Mouse (Mus musculus) CH12.LX (cell line): ENCODE results near the gene Vsig10.

Experiments used
- CHD2 ChIP-seq: IDR thresholded peaks from 2 replicates; pipeline ENCODE4 v1.6.1; 2011; ENCODE audit warnings: low read length, improper control_type of control experiment
- CTCF ChIP-seq, 2 experiments: IDR thresholded peaks in 1 of 2; conservative IDR thresholded peaks in 1 of 2; 2 replicates each; pipeline ENCODE4 v1.5.1; 2011 to 2012; ENCODE audit warnings: low read depth in 2 of 2, low read length in 2 of 2, improper control_type of control experiment in 1 of 2, inconsistent platforms in 1 of 2, mild to moderate bottlenecking in 1 of 2, moderate library complexity in 1 of 2
- ELF1 ChIP-seq: IDR thresholded peaks from 2 replicates; pipeline ENCODE4 v1.6.1; 2014; ENCODE audit warnings: low read depth, mild to moderate bottlenecking, inconsistent platforms, low read length, improper control_type of control experiment
- JUND ChIP-seq: conservative IDR thresholded peaks from 2 replicates; pipeline ENCODE4 v1.6.1; 2011; ENCODE audit warnings: low read depth, low read length, improper control_type of control experiment
- POLR2A ChIP-seq: IDR thresholded peaks from 2 replicates; pipeline ENCODE4 v1.6.1; 2011; ENCODE audit warnings: low read depth, mild to moderate bottlenecking, improper control_type of control experiment, low read length
- USF1 ChIP-seq: IDR thresholded peaks from 2 replicates; pipeline ENCODE4 v1.6.1; 2014; ENCODE audit warnings: low read depth, mild to moderate bottlenecking, inconsistent platforms, low read length, improper control_type of control experiment
- ZNF384 ChIP-seq: IDR thresholded peaks from 2 replicates; pipeline ENCODE4 v1.6.1; 2012; ENCODE audit warnings: low read depth, low read length, improper control_type of control experiment, inconsistent platforms

DNA sequence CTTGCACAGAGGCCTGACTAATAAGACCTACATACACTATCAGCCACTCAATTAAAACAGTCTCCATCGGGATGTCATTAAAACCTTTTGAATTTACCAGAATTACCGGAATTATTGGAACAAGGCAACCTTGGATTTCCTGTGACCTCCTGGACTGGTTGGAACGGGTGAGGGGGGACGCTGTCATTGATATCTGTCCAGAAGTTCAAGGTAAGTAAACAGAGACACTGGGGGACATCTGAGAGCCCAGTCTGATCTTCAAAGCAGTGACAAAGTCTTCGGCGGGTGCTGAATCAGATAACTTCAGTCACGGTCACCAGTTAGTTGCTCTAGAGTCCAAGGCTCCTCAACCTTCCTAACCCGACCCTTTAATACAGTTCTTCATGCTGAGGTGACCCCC lies 23.9 kb upstream of the Vsig10 start:
- TF ChIP-seq CTCF (conservative IDR thresholded peaks at IDR 0.05 in 1 of 2, IDR thresholded peaks at IDR 0.05 in 1 of 2; ENCODE audit: low read depth in 2 of 2, low read length in 2 of 2) (no peak), ELF1 (no peak), CHD2 (no peak), JUND (no peak), ZNF384 (no peak), USF1 (no peak), POLR2A (no peak)
